Mouse (Mus musculus) ES-Bruce4 (cell line): Measurements from ENCODE around the gene Disc1. TPM values are rescaled to one million over a fixed set of nuclear protein-coding genes. Genes with fewer than 3 reads are reported as not detected.

Experiments used
- H3K27ac ChIP-seq: 2 replicates; pipeline ENCODE4 v1.5.1; 2012; ENCODE audit warnings: low read length, inconsistent platforms; ENCODE audit not compliant: insufficient read depth
- H3K27me3 ChIP-seq: 2 replicates; pipeline ENCODE4 v1.6.1; 2012; ENCODE audit warnings: mild to moderate bottlenecking, low read length, inconsistent platforms; ENCODE audit not compliant: control insufficient read depth, poor library complexity, insufficient read depth, severe bottlenecking
- H3K36me3 ChIP-seq: 2 replicates; pipeline ENCODE4 v1.6.1; 2012; ENCODE audit warnings: inconsistent platforms, mild to moderate bottlenecking, low read length, moderate library complexity; ENCODE audit not compliant: control insufficient read depth, poor library complexity, insufficient read depth, severe bottlenecking
- H3K4me1 ChIP-seq: one replicate; pipeline ENCODE4 v1.8.1; 2011; ENCODE audit warnings: low read length; ENCODE audit not compliant: control insufficient read depth, insufficient read depth
- H3K4me3 ChIP-seq: 2 replicates; pipeline ENCODE4 v1.5.1; 2011; ENCODE audit warnings: low read depth, mild to moderate bottlenecking, low read length
- H3K9ac ChIP-seq: 2 replicates; pipeline ENCODE4 v1.6.1; 2012; ENCODE audit warnings: low read depth, mild to moderate bottlenecking, inconsistent platforms; ENCODE audit not compliant: poor library complexity, severe bottlenecking
- H3K9me3 ChIP-seq: replicated peaks from 2 replicates; pipeline ENCODE4 v1.6.1; 2012; ENCODE audit warnings: mild to moderate bottlenecking, low read length, inconsistent platforms; ENCODE audit not compliant: control insufficient read depth, poor library complexity, insufficient read depth, severe bottlenecking
- CTCF ChIP-seq: IDR thresholded peaks from one replicate; pipeline ENCODE4 v1.8.1; 2011; ENCODE audit warnings: low read depth, low read length
- EP300 ChIP-seq: IDR thresholded peaks from 2 replicates; pipeline ENCODE4 v1.6.1; 2011; ENCODE audit warnings: low read depth, low read length; ENCODE audit not compliant: insufficient read depth
- POLR2A ChIP-seq: IDR thresholded peaks from one replicate; pipeline ENCODE4 v1.8.1; 2011; ENCODE audit warnings: low read length; ENCODE audit not compliant: insufficient read depth
- polyA plus RNA-seq: library from polyadenylated mRNA; stranded (reverse); fragments of >200 nt; gene quantifications from 2 replicates; pipeline ENCODE4 v1.2.4, GENCODE M21; 2011; ENCODE audit warnings: low read depth; ENCODE audit not compliant: missing spikeins, insufficient read depth, insufficient read length

Disc1 gene
- polyA plus RNA-seq, 1 experiment = not detected

DNA sequence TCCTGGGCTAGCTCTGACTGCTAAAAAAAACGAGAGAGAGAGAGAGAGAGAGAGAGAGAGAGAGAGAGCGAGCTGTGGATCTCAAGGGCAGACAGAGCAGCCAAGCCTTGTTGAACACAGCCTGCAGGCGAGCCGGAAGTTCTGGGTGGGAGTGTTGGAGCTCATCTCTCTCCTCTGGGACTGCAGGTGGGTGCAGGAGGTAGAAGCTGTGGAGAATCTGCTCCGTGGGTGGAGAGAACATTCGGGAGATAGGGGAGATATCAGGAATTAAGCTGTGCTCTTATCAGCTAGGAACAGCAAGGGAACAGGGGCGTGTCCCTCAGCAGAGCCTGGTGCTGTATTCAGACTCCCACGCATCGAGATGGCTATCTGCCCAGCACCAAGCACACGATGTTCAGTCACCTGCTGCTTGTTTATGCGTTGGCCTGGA, 79.7 kb downstream of the Disc1 start:
- H3K36me3 ChIP-seq = no peaks in the 10 kb centered on the region
- H3K27me3 ChIP-seq = no peaks in the 10 kb centered on the region
- TF ChIP-seq EP300 (no peak), CTCF (no peak), POLR2A (no peak)
- H3K4me1 ChIP-seq = no peaks in the 10 kb centered on the region
- H3K27ac ChIP-seq = no peak overlapping the region
- no peak overlapping the region for H3K4me3 ChIP-seq
- H3K9ac ChIP-seq = no peak overlapping the region
- H3K9me3 ChIP-seq = no peaks in the 10 kb centered on the region

DNA sequence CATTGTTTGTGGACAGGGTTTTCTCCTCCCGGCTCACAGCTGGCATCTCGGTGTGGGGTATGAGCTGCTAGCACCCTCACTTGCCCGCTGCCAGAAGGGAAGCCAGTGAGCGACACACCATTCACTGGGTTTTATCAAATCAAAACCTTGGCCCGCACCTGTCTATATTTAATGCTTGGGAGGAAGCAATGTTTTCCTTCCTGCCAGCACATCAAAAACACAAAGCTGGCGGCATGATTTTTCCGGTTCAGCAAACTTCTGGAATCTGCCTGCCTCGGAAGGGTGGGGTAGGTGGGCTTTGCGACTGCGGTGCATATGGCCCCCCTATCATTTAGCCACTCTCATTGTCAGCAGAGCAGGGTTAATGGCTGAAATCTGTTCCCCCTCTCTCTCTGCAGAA, 80.9 kb downstream of the Disc1 start:
- Histone ChIP-seq H3K9me3 (no peaks in the 10 kb centered on the region), H3K4me1 (no peaks in the 10 kb centered on the region), H3K36me3 (no peaks in the 10 kb centered on the region), H3K9ac (no peak overlapping the region), H3K27ac (no peak overlapping the region), H3K4me3 (no peak overlapping the region), H3K27me3 (no peaks in the 10 kb centered on the region)
- no peak for TF ChIP-seq EP300

DNA sequence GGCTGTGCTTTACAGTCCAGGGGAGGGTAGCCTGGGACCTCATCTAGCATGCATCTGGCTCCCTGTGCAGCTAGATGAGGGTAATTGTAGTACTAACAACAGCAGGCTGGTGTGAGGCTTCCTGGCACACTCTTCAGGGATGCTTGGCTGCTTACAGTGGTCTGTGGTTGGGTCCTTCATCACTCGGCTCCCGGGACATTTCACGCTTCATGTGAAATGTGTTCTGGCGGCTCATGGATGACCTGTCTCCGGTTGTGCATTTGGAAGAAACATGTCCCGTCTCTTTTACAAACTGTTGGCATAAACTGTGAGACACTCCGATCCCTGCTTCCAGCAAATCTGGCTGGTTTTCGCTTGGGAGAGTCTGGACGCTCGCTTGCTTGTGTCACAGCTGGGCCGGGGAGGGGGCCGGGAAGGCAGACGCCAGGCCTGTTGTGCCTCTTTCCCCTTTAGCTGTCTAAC, 85.7 kb downstream of the Disc1 start:
- H3K4me1 ChIP-seq = no peaks in the 10 kb centered on the region
- no peak overlapping the region for H3K27ac ChIP-seq
- no peak overlapping the region for H3K4me3 ChIP-seq
- H3K9me3 ChIP-seq = no peaks in the 10 kb centered on the region
- no peak overlapping the region for H3K9ac ChIP-seq
- H3K36me3 ChIP-seq = no peaks in the 10 kb centered on the region
- no peaks in the 10 kb centered on the region for H3K27me3 ChIP-seq
- no peak for TF ChIP-seq CTCF

DNA sequence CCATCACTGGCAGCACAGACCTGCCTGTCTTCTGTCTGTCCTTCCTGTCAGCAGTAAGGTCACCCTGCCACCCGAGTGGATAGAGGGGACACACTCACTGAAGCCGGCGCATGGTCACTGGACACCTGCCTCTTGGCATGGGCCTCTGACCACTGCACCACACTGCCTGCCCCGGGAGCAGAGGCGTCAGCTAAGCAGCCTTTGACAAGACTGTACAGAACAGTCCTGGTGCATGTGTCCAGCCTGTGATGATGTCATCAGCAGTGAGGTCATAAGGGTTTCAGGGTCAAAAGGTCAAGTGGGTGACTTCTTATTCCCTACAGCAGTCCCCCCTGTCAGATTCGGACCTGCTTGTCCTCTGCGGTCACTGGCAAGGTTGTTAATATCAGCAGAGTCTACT, 87.0 kb downstream of the Disc1 start:
- no peak overlapping the region for H3K4me3 ChIP-seq
- H3K9me3 ChIP-seq = no peaks in the 10 kb centered on the region
- no peak overlapping the region for H3K9ac ChIP-seq
- H3K4me1 ChIP-seq = no peaks in the 10 kb centered on the region
- no peaks in the 10 kb centered on the region for H3K36me3 ChIP-seq
- no peak for TF ChIP-seq POLR2A
- no peak for TF ChIP-seq EP300
- no peak for TF ChIP-seq CTCF
- H3K27me3 ChIP-seq = no peaks in the 10 kb centered on the region
- H3K27ac ChIP-seq = no peak overlapping the region

DNA sequence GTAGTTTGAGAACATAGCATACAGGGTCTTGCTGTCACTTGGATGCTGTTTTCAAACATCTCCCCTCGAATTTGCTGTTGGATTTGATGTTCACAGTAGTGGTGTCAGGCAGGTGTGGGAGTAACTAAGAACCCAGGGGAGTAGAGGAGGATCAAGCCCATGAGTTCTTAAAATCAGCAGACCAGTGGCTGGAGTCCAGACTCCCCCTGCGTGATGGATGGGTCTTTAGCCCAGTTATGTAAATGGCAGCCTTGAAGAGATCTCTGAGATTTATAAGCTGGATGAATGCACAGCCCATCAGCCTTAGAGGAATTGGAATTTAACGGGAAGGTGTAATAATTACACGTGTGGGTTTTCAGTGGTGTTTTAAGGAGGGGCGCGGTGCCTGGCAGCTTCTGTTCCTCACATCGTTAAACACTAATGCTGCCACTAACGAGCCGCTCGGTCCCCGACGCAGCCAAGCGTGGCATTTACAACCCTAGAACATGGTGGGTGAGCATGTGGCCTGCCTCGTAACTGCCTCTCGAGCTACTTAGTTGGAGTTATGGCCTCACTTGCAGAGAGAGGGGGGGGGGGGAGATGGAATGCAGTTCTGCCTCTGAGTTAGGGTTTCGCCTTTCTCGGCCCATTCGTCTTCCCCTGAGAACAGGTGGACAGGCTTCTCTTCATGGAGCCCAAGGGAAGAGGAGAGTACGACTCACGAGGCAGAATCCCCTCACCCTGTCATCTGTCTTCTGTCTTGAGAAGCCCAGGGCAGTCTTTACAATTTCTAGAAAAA, 103.1 kb downstream of the Disc1 start:
- TF ChIP-seq EP300 (no peak), POLR2A (no peak), CTCF (no peak)
- Histone ChIP-seq H3K4me3 (no peak overlapping the region), H3K27ac (no peak overlapping the region), H3K27me3 (no peaks in the 10 kb centered on the region), H3K36me3 (no peaks in the 10 kb centered on the region), H3K9ac (no peak overlapping the region), H3K9me3 (no peaks in the 10 kb centered on the region), H3K4me1 (no peaks in the 10 kb centered on the region)

DNA sequence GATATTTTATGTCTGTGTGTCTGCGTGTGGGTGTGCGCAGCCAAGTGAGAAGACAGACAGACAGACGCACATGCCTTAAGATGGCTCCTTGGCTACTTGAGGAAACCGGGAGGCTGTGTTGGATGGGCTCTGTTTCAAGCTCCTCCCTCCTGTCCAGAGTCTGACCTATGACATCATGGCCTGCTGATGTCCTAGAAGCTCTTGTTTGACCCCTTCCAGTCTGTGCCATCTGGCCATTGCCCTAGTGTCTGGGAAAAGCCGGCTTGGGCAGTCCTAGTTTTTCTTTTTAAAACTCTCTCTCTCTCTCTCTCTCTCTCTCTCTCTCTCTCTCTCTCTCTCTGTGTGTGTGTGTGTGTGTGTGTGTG, 103.6 kb downstream of the Disc1 start:
- no peak overlapping the region for H3K27ac ChIP-seq
- no peak overlapping the region for H3K4me3 ChIP-seq
- no peak overlapping the region for H3K9ac ChIP-seq
- TF ChIP-seq POLR2A (no peak), EP300 (no peak), CTCF (no peak)
- no peaks in the 10 kb centered on the region for H3K4me1 ChIP-seq
- no peaks in the 10 kb centered on the region for H3K9me3 ChIP-seq
- no peaks in the 10 kb centered on the region for H3K36me3 ChIP-seq
- H3K27me3 ChIP-seq = no peaks in the 10 kb centered on the region
